Mouse (Mus musculus): ENCODE results near the gene Ergic2. TPM values are rescaled to one million over a fixed set of nuclear protein-coding genes. Genes with fewer than 3 reads are reported as not detected.

Ergic2 gene
- total RNA-seq, 2 experiments from 2014 or later = 68.3 to 75.3 TPM

Other genes with a start within 250 kb of the Ergic2 start
- 10 to 100 TPM; 19.6 to 20.1 TPM for gene Far2, start 165.1 kb downstream of the Ergic2 start, total RNA-seq (2021)
- 10 to 100 TPM; 53.3 to 57.4 TPM for gene Tmtc1, start 232.0 kb upstream of the Ergic2 start, total RNA-seq (2021)